Mouse (Mus musculus) gastrocnemius, postnatal 14 days (tissue): ENCODE measurements at regions not wholly inside any gene's neighbourhood (a gene's known extent, or its start where the extent isn't known, plus 50 kb on each side); places are given as distances from the start of the nearest gene placed in this dataset.

ENCODE experiments used
- DNase-seq: peaks from one replicate; pipeline ENCODE4 v3.0.0; 2021; ENCODE audit warnings: mixed read lengths
- intact Hi-C: fragments of 180-260 bp; cut with DNase I; formaldehyde crosslinking; loops from one replicate; pipeline ENCODE4 v1.15.1; 2025; ENCODE audit warnings: low total_unique reads

DNA sequence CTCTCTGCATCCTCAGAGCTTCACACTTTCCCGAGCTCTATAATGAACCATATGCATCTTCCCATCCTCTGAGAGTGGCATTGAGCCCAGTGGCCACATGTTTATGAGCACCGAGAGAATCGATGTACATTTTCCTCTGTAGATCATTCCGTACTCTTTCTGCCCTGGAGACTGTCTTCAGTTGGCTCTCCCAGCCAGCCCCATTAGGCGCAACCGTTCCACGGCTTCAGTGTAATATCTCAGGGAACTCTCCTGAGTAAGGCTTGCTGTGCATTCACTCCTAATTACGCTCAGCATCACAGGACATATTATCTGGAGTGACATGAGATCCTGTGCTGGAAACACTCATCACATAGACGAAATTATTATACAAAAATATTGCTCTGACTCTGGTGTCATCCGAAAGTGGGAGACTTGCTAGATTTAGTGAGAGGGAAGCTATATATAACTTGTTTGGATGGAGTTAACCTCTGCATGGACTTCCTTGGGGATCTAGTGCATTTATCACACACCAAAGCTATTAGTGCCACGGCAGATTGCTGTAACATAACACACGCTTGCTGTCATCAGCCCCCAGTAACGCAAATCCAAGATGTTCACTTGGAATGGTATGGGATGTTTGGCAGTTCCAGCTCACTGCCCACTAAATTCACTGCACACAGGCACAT is 83.4 kb upstream of the Cxcl12 start:
- intact Hi-C loops, result no loop called here
- DNase-seq, result no peak

DNA sequence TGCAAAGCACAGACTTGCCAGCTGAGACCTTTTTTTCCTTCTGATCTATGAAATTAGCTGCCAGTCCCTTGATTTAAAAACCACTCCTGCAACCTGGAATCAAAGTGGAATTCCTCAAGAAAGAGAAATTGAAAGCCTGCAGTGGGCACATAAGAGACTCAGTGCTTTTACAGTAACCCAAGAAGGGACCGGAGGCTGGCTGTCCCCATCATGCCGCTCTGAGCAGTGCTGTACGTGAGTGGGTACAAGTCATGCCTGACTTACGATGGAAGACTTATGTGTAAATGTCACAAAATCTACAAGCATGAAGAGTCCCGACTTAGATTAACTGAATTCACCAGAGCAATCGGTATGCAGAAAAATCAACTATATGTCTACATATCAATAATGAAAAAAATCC is 73.6 kb upstream of the Cxcl12 start:
- intact Hi-C loops, result no loop called here
- DNase-seq, result no peak

DNA sequence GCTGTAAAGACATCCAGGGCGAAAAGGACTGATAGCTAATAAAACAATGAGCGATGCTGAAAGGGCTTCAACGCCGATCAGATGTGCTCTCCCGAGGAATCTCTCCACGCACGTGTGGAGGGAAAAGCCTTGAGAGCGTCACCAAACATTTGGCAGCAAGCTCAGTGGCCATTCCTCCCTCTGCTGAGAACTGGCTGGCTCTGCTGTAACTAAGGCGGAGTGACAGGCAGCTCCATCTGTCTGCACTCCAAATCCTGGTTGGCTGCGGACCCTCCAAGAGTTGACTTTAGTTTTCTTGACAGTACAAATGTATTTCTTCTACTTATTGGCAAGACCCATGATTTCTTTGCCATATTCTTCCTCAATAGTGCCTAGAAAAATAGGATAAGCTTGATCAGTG is 68.5 kb upstream of the Cxcl12 start:
- peak; percentile 9 for DNase-seq
- intact Hi-C loops, result no loop called here

DNA sequence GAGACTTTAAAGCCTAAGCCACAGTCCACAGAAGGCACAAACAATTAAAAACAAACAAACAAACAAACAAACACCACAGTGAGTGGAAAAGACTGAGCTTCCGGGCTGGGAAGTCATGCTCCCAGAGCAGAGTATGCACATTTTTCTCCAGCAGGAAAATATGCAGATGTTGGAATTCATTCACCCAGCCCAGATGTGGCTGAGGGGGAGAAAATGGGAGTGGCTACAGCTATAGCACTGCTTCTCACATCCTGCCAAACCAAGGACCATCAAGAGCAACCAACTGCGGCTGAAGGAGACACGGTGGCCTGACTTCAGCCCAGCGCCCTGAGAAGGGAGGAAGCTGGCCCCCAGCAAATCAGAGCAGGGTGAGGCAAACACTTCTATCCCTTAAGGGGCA is 65.6 kb upstream of the Cxcl12 start:
- DNase-seq, result no peak
- intact Hi-C loops, result no loop called here

DNA sequence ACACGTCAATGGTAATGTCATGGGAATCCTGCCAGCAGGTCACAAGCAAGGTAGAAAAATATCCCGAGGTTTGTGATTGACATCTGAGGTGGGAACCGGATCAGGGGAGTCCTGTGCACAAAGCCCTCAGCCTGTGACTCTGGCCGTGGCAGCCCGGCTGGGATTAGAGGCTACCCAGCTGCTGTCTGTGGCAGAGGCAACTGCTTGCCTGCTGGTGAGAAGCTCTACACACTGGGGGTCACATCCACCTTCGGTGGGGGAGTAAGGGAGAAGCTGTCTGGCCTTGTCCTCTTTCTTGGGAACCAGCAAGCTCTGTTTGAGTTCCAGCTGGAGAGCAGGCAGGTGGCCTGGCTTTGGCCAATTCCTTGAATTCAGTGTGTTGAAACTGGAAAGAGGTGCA is 64.3 kb upstream of the Cxcl12 start:
- peak; percentile 11 for DNase-seq
- intact Hi-C loops, result no loop called here

DNA sequence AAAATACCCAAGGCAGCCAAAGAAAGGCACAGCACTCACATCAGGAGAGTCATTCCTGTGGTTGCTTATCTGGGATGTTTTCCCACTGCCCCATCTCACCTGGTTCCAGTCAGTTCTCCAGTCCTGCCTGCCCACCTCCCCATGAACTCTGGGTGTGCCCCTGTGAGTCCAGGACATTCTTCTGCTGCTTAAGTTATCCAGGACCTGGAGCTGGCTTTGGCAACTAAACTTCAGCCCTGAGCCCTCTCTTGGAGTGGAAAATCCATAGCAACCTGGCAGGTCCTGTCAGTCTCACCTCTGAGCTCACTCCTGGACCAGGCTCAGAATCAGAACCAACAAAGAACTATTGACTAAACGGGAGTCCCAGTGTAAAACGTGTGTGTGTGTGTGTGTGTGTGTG is 63.9 kb upstream of the Cxcl12 start:
- DNase-seq, result no peak
- intact Hi-C loops, result no loop called here

DNA sequence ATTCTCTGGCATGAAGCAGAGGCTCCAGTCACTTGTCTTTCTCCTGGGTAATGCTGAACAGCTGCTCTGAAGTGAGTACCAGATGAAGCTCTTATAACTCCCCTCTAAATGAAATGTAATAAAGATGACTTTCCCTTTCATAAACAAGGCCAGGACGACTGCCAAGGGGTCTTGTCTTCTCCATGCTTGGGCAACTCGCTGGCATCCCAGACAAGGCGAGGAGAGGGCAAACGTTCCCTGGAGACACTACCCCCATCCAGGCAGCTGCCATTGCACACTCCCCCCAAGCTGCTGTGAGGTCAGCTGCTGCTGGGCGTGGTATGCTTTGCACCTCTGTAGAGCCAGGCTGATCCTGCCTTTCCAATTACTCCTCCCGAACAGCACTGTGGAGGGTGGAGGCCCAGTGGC is 63.1 kb upstream of the Cxcl12 start:
- peak; percentile 67 for DNase-seq
- intact Hi-C loops, result no loop called here

DNA sequence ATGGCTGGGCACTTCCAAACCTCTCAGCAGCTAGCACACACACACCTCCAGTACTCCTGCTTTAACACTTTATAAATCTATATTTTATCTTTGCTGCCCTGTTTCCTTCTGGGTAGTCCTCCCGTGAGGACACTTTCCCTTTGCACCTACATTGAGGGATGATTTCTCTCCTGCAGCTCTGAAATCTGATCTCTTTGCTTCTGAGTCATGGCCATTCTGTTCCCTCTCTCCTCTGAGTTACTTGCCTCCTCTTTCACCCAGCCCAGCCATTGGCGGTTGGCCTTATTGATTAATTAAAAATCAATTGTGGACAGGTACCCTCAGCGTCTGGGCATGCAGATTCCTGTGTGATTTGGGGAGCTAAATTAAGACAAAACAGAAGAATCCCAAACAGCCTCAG is 58.0 kb upstream of the Cxcl12 start:
- DNase-seq, result no peak
- intact Hi-C loops, result no loop called here

DNA sequence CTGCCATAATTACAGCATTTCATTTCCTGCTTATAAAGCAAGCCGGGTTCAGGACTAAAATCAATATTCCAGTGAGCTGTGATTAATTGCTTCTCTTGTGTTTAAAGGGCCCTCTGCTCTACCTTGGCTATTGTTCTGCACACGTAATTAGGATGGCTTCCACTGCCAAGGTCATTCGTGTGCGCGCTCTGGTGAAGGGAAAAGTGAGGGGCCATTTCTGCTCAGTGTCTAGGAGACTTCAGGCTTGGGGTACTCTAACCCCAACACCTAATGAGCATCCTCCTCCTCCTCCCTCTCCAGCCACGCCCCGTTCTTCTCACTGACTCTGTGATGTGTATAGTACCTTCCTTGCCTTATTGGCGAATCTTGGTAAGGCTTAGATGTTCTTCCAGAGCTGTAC is 53.5 kb upstream of the Cxcl12 start:
- no peak for DNase-seq
- intact Hi-C loops, result no loop called here

DNA sequence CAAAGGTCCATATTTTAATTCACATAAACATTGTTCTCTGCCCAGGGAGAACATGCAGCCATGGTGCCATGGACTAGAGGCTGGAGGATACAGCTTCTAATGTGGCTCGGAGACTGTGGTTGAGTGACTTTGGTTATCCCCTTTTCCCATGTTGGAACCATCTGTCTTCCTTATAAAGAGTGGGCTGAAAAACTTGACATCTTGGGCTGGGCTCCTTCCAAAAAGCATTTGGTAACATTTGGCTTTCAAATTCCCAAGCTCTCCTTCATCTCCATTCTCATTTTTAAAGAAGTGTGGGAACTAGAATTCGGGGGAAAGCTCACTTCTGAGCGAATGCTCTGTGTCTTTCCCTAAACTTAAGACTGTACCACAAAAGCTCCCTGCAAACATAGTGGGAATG is 50.3 kb upstream of the Cxcl12 start:
- intact Hi-C loops, result no loop called here
- DNase-seq, result no peak
